Mouse (Mus musculus): Measurements from ENCODE around the gene Eml3. TPM values are rescaled to one million over a fixed set of nuclear protein-coding genes. Genes with fewer than 3 reads are reported as not detected.
A peak's percentile ranks its signal among the peaks of the same experiment; 100 is the strongest.

Eml3 gene
- polyA plus RNA-seq, 1 experiment, result 40.2 TPM

DNA sequence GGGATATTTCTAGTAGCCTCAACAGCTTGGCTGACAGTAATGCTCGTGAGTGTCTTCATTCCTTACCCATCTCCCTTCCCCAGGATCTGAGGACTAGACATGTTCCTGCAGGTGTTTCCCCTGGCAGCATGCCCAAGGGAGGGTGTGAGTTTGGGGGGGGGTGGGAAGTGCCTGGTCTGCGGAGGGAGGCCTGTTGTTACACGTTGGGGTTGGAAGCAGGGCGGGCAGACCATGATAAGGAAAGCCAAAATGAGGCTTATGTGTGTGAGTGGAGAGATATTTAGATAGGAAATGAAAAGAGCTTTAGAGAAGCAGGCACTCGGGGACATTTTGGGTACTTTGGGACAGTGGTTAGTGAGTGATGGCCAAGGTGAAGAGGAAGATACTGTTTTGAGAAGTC is 14.7 kb downstream of the Eml3 start:
- TF ChIP-seq POLR2A (IDR thresholded peaks at IDR 0.05; ENCODE audit: borderline replicate concordance, insufficient read depth, low read length) (no peak), CTCF (IDR thresholded peaks at IDR 0.05; ENCODE audit: borderline replicate concordance, insufficient read depth, low read depth, low read length) (no peak)
- Histone ChIP-seq H3K27me3 (ENCODE audit: control insufficient read depth, insufficient read depth, low read length) (no peaks in the 10 kb centered on the region), H3K4me1 (ENCODE audit: control insufficient read depth, insufficient read depth, low read length) (peaks cover 10% of the 10 kb centered on the region), H3K27ac (ENCODE audit: insufficient read depth, low read length) (no peak overlapping the region), H3K4me3 (replicated peaks; ENCODE audit: insufficient read depth, low read depth, low read length) (no peak overlapping the region)
- DNase-seq, result no peak
- WGBS, result 30% methylated on average over 5 of the region's 5 CpGs

GRCm38 (mm10) chr19:8944750-8945149 is 15.4 kb downstream of the Eml3 start:
- Histone ChIP-seq H3K27ac (ENCODE audit: insufficient read depth, low read length) (no peak overlapping the region), H3K4me3 (replicated peaks; ENCODE audit: insufficient read depth, low read depth, low read length) (no peak overlapping the region), H3K27me3 (ENCODE audit: control insufficient read depth, insufficient read depth, low read length) (no peaks in the 10 kb centered on the region), H3K4me1 (ENCODE audit: control insufficient read depth, insufficient read depth, low read length) (peaks cover 10% of the 10 kb centered on the region)
- TF ChIP-seq POLR2A (IDR thresholded peaks at IDR 0.05; ENCODE audit: borderline replicate concordance, insufficient read depth, low read length), result no peak
- TF ChIP-seq CTCF (IDR thresholded peaks at IDR 0.05; ENCODE audit: borderline replicate concordance, insufficient read depth, low read depth, low read length), result no peak
- peak in 1 of 2 experiments; percentile 31 for DNase-seq
- 15% methylated on average over 5 of the region's 5 CpGs for WGBS

DNA sequence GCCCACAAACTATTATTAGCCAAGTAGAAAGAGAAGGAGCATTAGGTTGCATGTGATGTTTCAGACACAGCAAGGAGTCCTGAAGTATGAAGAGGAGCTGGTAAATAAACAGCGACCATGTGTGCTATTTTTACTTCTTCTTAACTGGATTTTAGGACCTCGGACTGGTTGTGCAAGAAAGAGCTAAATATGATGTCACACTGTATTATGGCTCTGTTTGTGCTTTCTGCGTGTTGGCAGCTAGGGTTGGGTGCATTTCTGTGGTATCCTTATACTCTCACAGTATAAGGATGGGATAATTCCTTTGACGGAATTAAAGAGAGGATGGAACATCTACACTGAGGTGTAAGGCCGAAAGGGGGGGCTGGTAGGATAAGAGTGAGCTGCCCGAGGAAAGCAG is 15.9 kb downstream of the Eml3 start:
- no peak for DNase-seq
- H3K4me3 ChIP-seq (replicated peaks; ENCODE audit: insufficient read depth, low read depth, low read length), result no peak overlapping the region
- no peaks in the 10 kb centered on the region for H3K27me3 ChIP-seq (ENCODE audit: control insufficient read depth, insufficient read depth, low read length)
- TF ChIP-seq POLR2A (IDR thresholded peaks at IDR 0.05; ENCODE audit: borderline replicate concordance, insufficient read depth, low read length) (no peak), CTCF (IDR thresholded peaks at IDR 0.05; ENCODE audit: borderline replicate concordance, insufficient read depth, low read depth, low read length) (no peak)
- no peak overlapping the region for H3K27ac ChIP-seq (ENCODE audit: insufficient read depth, low read length)
- peaks cover 10% of the 10 kb centered on the region for H3K4me1 ChIP-seq (ENCODE audit: control insufficient read depth, insufficient read depth, low read length)
- 63% methylated on average over 6 of the region's 6 CpGs for WGBS

DNA sequence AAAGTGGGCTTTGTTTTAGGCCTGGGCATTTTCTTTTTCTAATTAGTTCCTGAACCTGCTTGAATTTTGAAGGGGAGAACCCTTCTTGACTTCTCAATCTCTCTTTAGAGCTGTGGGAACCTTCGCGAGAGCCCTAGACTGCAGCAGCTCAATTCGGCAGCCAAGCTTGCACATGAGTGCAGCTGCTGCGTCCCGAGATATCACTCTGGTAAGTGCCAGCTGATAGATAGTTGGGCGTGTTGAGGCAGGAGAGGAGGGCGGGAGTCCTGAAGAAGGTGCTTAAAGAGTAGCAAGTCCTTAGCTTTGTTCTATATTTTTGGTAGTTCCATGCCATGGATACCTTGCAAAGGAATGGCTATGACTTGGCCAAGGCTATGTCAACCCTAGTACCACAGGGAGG is 17.6 kb downstream of the Eml3 start:
- H3K27me3 ChIP-seq (ENCODE audit: control insufficient read depth, insufficient read depth, low read length), result no peaks in the 10 kb centered on the region
- peaks cover 6% of the 10 kb centered on the region for H3K4me1 ChIP-seq (ENCODE audit: control insufficient read depth, insufficient read depth, low read length)
- TF ChIP-seq POLR2A (IDR thresholded peaks at IDR 0.05; ENCODE audit: borderline replicate concordance, insufficient read depth, low read length), result no peak
- TF ChIP-seq CTCF (IDR thresholded peaks at IDR 0.05; ENCODE audit: borderline replicate concordance, insufficient read depth, low read depth, low read length), result no peak
- no peak overlapping the region for H3K4me3 ChIP-seq (replicated peaks; ENCODE audit: insufficient read depth, low read depth, low read length)
- 90% methylated on average over 7 of the region's 7 CpGs for WGBS
- no peak for DNase-seq
- H3K27ac ChIP-seq (ENCODE audit: insufficient read depth, low read length), result no peak overlapping the region

DNA sequence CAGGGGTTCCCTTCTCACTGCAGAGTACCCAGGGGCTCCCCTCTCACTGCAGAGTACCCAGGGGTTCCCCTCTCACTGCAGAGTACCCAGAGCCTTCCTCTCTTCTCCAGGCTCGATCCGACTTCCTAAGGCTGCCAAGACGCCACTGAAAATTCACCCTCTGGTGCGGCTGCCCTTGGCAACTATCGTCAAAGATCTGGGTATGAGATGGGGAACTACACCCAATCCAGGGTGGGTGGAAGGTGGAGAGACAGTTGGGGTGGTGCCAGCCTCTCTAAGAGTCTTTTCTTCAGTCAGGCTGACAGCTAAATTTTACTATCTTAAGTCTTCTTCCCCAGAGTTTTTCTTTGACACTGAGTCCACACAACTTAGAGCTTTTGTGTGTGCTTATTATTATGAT is 20.8 kb downstream of the Eml3 start:
- TF ChIP-seq CTCF (IDR thresholded peaks at IDR 0.05; ENCODE audit: borderline replicate concordance, insufficient read depth, low read depth, low read length) (no peak), POLR2A (IDR thresholded peaks at IDR 0.05; ENCODE audit: borderline replicate concordance, insufficient read depth, low read length) (no peak)
- no peak for DNase-seq
- WGBS, result 62% methylated on average over 5 of the region's 5 CpGs
- no peak overlapping the region for H3K27ac ChIP-seq (ENCODE audit: insufficient read depth, low read length)
- H3K27me3 ChIP-seq (ENCODE audit: control insufficient read depth, insufficient read depth, low read length), result no peaks in the 10 kb centered on the region
- peaks cover 4% of the 10 kb centered on the region; the same call in 1 of the 2 replicates for H3K4me1 ChIP-seq (ENCODE audit: control insufficient read depth, insufficient read depth, low read length)
- H3K4me3 ChIP-seq (replicated peaks; ENCODE audit: insufficient read depth, low read depth, low read length), result no peak overlapping the region

GRCm38 (mm10) chr19:8952241-8952640 is 22.9 kb downstream of the Eml3 start:
- Histone ChIP-seq H3K4me3 (replicated peaks; ENCODE audit: insufficient read depth, low read depth, low read length) (no peak overlapping the region), H3K4me1 (ENCODE audit: control insufficient read depth, insufficient read depth, low read length) (peaks cover 4% of the 10 kb centered on the region; the same call in 1 of the 2 replicates), H3K27me3 (ENCODE audit: control insufficient read depth, insufficient read depth, low read length) (no peaks in the 10 kb centered on the region), H3K27ac (ENCODE audit: insufficient read depth, low read length) (no peak overlapping the region)
- DNase-seq, result no peak
- WGBS, result 65% methylated on average over 9 of the region's 9 CpGs
- TF ChIP-seq CTCF (IDR thresholded peaks at IDR 0.05; ENCODE audit: borderline replicate concordance, insufficient read depth, low read depth, low read length), result no peak
- TF ChIP-seq POLR2A (IDR thresholded peaks at IDR 0.05; ENCODE audit: borderline replicate concordance, insufficient read depth, low read length), result no peak

DNA sequence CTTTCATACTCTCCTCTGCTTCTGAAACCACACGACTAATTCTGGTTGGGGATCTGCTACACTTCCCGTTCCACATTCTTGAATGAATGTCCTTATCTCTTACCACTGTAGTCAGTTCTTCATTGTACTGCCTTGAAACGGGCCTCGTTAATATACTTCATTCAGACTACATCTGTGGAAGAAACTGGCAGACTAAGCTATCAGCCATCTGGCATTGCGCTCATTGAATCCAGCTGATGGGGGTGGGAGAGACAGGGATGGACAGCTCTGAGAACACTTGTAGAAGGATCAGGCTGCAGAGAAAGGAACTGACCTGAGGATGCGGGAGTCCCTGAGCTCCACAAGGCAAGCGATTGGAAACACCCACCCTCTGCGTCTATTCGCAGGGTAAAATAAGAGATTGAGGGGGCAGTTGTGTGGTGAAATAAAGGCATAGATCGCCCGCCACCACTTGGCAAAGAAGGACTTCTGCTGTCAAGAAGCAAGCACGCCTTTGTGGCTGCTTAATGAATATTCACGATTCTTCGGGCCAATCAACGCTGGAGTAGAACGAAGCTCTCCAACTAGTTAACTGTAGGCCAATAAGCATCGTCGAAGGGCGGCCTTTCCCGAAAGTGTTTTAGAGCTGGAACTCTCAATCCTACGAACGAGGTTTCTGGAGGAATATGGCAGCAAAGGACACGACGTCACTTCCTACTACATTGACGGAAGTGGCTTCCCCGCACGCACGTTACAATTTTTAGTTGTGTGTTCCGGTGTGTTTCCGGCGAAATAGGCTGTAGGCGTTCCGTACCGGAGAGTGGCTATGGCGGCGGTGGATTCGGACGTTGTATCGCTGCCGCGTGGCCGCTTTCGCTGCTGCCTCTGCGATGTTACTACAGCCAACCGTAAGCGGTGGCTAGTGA is 24.0 kb downstream of the Eml3 start, which contains the start of gene Tut1:
Gene Tut1, plus strand, starts transcription at position 713 of the 905 bp plus-strand sequence.
- H3K27ac ChIP-seq (ENCODE audit: insufficient read depth, low read length), result peak within 1 kb of the TSS; percentile 18; the same call in 1 of the 2 replicates
- TF ChIP-seq CTCF (IDR thresholded peaks at IDR 0.05; ENCODE audit: borderline replicate concordance, insufficient read depth, low read depth, low read length) (no peak), POLR2A (IDR thresholded peaks at IDR 0.05; ENCODE audit: borderline replicate concordance, insufficient read depth, low read length) (peak; percentile 71; the same call in 1 of the 2 replicates)
- under 1% methylated on average over 46 of the region's 46 CpGs for WGBS

GRCm38 (mm10) chr19:8954171-8954570 is 24.8 kb downstream of the Eml3 start:
- no peak for TF ChIP-seq CTCF (IDR thresholded peaks at IDR 0.05; ENCODE audit: borderline replicate concordance, insufficient read depth, low read depth, low read length)
- no peak for TF ChIP-seq POLR2A (IDR thresholded peaks at IDR 0.05; ENCODE audit: borderline replicate concordance, insufficient read depth, low read length)
- no peak overlapping the region for H3K27ac ChIP-seq (ENCODE audit: insufficient read depth, low read length)
- no peak for DNase-seq
- no peaks in the 10 kb centered on the region for H3K27me3 ChIP-seq (ENCODE audit: control insufficient read depth, insufficient read depth, low read length)
- WGBS, result 6% methylated on average over 9 of the region's 9 CpGs
- H3K4me3 ChIP-seq (replicated peaks; ENCODE audit: insufficient read depth, low read depth, low read length), result peak overlapping the region; percentile 69
- H3K4me1 ChIP-seq (ENCODE audit: control insufficient read depth, insufficient read depth, low read length), result peaks cover 4% of the 10 kb centered on the region; the same call in 1 of the 2 replicates

More for the DNA sequence above, 24.0 kb downstream of the Eml3 start, which contains the start of gene Tut1:
- Histone ChIP-seq H3K27me3 (ENCODE audit: control insufficient read depth, insufficient read depth, low read length) (no peaks in the 10 kb centered on the region), H3K4me1 (ENCODE audit: control insufficient read depth, insufficient read depth, low read length) (peaks cover 4% of the 10 kb centered on the region; the same call in 1 of the 2 replicates), H3K4me3 (replicated peaks; ENCODE audit: insufficient read depth, low read depth, low read length) (peak within 1 kb of the TSS; percentile 69)
- peak; percentile 93 to 94 for DNase-seq

Measured in cerebellum, adult 2 months (tissue).